Mouse (Mus musculus) layer of hippocampus, postnatal 10 days (tissue): ENCODE results near the gene Olfr69. TPM values are rescaled to one million over a fixed set of nuclear protein-coding genes. Genes with fewer than 3 reads are reported as not detected.
A peak's percentile ranks its signal among the peaks of the same experiment; 100 is the strongest.
"Not testable (repeated sequence)": the region's sequence is repeated elsewhere in the genome, so short reads cannot be mapped to it uniquely, and the experiment has no call there.

Experiments used
- DNase-seq, 2 experiments: peaks; one replicate each; pipeline ENCODE4 v3.0.0; 2021; ENCODE audit warnings: low spot score in 2 of 2
- long read RNA-seq: library from polyadenylated mRNA; stranded (forward); transcript quantifications from one replicate; pipeline ENCODE4 v2.0.0, GENCODE M21; 2023
- total RNA-seq, 2 experiments: library from RNA; stranded (reverse); gene quantifications; 2 replicates each; pipeline ENCODE4 v1.2.3; 2021

Gene Olfr69
- total RNA-seq = not detected
- long read RNA-seq = 0 reads

DNA sequence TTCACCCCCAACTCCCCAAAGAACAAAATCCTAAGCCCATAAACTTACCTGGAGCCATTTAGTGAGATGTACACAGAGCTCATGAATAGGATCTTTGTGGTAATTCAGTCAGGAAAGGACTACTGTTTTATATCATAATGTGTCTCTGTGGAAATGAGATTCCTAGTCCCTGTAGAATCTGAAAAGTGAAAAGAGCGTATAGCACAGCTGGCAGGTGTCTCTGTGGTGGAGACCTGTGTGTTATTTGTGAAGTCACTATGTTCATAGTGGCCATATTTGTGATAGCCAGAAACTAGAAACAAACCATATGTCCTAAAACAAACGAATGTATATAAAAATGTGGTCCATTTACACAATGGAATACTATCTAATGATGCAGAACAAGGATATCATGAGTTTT is at the start of gene Olfr69:
Gene Olfr69, minus strand, starts transcription at position 101 of the 400 bp plus-strand sequence.
- no peak for DNase-seq

DNA sequence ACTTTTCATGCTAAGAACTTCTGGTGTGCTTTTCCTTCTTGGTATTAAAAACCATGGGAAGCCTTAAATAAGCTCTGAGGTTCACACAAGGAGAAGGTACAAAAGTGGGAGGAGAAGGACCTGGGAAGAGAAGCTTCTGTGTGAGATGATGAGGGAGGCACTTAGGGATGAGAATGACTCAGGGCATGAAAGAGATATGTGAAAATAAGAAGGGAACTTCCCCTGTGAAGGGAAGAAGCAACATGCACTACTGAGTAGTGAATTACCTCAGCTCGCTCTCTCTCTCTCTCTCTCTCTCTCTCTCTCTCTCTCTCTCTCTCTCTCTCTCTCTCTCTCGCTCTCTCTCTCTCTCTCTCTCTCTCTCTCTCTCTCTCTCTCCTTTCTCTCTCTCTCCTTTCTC is 43.7 kb upstream of the Olfr69 start:
- not testable (repeated sequence) for DNase-seq

DNA sequence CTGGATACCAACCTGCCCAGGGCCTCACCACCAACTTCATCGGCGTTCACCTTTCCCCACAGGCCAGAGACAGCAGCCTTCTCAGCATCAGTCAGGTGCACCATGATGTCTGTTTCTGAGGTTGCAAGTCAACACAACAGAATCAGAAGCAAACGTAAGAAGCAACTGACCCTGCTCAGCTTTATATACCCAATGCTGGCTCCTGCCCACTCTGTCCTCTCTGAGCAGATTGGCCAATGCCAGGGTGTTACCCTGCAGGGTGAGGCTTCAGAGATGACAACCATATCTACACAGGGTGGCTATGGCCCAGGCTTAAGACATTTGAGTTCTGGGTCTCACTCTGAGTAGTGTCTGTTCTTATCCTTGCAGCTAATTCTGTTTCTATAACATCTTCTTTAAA is 42.4 kb upstream of the Olfr69 start, which contains the start of gene Hbb-bt:
Gene Hbb-bt, minus strand, starts transcription at position 231 of the 400 bp plus-strand sequence.
- no peak for DNase-seq

DNA sequence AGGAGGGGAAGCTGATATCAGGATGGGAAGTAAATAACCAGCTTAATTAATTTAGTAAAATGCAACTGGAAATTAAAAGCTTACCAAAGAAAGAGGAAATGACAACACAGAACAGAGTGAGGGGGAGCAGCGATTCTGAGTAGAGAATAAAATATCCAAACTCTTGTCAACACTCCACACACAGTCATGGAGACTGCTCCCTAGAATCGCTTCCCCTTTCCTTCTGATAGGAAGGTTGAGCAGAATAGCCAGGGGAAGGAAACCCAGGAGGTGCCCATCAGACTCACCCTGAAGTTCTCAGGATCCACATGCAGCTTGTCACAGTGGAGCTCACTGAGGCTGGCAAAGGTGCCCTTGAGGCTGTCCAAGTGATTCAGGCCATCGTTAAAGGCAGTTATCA is 41.8 kb upstream of the Olfr69 start:
- DNase-seq = not testable (repeated sequence)

DNA sequence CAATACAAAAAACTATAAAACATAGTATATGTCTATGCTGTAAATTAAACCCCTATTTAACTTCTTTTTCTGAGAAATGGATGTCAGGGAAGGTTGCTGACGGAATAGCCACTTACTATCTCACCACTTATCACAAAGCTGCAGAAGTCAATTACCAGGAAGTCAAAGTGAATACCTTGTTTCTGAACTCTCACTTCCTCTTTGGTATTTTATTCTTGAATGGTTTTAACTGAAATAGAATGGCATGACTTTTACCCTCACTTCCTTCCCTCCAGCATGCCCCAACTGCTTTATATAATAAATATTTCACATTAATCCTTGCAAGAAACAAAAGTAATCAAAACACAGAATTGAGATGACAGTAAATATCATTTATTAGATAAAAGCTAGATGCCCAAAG is 40.8 kb upstream of the Olfr69 start:
- no peak for DNase-seq

DNA sequence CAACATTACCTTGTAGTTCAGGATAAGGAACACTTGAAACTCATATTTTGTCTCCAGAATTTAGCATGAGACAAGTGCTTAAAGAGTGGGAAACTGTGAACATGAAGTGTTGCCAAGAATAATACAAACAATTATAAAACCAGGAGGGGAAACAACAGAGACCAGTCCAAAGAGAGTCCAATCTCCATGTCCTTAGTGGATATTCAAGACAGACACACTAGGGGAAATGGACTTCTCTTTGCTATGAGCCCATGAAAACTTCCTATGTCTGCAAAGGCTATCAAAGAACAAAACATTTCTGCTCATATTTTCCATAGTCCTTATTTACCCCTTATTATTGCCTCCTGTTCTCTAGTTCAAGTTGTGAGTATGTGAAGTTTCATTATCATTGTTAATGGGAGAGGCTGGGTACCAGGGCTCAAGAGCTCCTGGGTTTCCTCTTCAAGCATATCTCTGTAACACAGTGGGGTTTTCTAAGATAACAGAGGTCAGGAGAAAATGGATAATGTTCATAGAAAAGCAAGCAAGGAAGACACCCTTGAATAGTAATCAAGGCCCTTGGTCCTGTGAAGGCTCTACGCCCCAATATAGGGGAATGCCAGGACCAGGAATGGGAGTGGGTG is 39.9 kb upstream of the Olfr69 start:
- DNase-seq = no peak

DNA sequence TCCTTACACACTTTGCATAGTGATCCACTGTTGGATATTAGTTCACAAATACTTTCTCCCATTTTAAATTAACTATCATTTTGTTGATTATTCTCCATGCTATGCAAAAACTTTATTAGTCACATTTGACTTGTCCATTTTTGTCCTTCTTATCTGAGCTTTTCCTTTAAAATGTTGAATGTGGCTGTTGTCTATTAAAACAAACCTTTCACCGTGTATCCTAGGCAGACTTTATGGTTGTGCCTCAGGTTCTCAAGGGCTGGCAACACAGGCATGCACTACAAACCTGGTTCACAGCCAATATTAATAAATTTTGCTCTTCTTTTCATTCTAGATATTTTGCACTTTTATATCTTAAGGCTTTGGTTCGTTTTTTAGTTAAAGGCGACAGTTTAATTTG is 39.4 kb upstream of the Olfr69 start:
- DNase-seq = no peak

DNA sequence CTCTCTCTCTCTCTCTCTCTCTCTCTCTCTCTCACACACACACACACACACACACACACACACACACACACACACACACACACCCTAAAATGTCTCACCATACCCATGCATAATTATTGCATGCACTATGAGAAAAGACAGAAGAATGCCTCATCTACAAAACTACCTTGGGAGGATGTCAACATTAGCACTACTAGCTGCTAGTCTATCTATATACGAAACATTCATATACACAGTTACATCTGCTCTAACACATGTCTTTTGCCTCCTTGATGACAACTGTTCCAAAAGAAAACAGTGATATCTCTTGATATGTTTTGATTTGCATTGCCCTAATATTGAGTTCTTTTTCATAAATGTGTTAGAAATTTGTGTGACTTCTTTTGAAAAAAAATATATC is 38.9 kb upstream of the Olfr69 start:
- no peak for DNase-seq

DNA sequence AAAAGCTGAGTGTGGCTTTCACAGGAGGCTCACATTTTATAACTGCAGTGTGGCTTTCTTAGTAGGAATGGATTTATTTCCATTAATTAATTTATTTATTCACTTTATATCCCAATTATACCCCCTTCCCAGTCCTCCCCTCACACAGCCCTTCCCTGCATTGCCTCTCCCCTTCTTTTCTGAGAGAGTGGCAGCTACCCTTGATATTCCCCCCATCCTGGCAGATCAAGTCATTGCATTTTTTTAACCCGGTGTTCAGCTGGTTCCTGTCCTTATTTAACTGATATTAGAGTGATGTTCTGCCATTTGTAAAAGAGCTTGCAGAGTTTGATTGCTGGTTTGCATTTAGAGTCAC is 38.4 kb upstream of the Olfr69 start:
- no peak for DNase-seq

DNA sequence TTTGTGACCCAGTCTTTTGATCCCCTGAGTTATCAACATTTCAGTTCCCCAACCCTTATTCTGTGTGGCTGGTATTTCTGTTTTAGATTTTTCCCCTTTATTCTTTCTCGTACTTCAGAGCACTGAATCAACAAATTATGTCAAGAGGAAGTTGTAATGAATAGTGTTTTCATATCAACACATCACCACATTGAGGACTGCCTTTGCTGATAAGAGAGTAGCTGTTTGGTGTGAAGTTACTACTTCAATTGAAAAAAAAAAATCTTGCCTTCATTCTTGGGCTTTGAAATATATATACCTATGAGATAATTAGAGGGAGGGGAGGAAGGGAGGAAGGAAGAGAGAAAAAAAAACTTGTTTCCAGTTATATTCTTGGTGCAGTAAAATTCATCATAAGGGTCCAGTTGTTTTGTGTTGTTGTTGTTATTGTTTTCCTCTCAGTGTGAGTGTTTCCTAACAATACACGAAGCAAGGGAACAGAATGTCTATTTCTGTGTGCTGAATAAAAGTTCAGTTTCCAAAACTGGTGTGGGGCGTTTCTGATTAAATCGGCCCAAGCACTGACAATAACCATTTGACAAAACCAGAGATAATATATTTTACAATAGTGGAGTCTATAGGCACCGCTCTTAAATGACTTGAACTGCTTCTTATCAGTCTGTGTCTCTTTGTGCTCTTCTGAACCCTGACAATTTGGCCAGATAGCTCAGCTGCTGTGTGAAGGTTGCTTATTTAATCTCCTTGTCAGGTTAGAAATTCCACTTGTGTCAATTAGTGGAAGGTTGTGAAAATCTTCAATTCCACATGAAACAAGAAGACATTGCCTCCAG is 37.8 kb upstream of the Olfr69 start:
- DNase-seq = no peak

DNA sequence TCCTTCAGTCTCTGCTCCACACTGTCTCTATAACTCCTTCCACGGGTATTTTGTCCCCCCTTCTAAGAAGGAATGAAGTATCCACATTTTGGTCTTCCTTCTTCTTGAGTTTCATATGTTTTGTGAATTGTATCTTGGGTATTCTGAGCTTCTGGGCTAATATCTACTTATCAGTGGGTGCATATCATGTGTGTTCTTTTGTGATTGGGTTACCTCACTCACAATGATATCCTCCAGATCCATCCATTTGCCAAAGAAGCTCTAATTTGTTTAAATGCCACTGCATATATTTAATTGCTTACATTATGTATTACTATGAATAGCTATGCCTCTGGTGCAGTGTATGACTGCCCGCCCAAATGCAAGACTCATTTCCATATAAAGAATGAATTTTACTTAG is 36.7 kb upstream of the Olfr69 start:
- DNase-seq = not testable (repeated sequence)

DNA sequence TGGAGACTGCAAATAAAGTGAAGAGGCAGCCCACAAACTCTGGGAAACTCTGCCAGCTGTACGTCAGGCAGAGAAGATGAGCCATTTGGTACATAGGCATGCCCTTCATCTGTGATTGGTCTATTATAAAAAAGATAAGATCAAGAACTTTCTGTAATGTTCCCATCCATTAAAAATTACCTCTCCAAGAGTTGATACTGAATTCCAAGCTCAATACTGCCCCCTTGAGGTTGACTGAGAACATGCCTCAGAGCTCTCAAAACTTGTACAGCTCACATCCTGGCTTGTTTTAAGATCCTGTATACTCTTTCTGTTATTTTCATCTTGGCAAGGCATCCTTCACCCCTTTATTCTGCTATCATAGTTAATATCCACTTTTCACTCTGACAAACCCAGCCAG is 35.5 kb upstream of the Olfr69 start:
- DNase-seq = peak; percentile 4 to 20

DNA sequence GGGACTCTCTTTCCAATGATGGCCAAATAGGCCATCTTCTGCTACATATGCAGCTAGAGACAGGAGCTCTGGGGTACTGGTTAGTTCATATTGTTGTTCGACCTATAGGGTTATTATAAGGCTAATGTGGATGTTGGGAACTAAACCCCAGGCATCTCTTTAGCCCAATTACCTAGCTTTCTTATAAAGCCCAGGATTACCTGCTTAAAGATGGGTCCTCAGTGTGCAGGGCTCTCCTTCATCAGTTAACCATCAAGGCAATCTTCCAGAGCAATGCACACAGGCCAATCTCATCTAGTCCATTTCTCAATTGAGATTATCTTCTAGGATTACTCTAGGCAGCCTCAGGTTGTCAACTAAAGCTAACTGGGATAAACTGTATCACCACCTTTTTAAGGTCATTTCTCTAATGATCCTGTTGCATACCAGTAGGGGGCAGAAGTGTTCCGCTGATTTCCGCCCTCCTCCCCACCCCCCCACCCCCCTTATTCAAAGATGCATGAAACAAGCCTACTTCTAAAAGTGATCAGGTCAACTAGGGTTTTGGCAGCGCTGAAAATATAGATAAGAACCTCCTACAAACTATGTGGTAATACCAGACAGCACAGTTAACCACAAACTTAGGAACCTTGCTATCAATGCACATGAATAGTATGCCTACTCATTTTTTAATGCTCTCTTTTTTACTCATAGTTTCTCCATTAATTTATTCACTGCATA is 21.4 kb upstream of the Olfr69 start:
- DNase-seq = no peak

DNA sequence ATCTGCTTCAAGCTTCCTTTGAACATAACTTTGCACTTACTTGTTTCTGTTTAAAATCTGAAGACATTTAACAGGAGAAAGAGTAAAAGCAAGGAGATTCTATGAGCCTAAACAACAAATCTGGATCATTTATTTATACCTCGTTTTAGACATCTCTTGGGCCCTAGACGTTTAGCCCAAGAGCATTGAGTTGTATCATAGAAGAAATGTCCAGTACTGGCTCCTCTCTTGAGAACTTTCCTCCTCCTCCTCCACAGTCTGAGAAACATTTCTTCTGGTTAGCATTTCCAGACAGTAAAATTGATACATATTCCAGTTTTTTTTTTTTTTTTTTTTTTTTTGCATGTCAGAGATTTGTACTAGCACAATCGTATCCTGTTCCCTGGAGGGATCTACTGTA is 20.3 kb upstream of the Olfr69 start, which contains the start of gene Olfr67:
Gene Olfr67, minus strand, starts transcription at position 101 of the 400 bp plus-strand sequence.
- DNase-seq = no peak

DNA sequence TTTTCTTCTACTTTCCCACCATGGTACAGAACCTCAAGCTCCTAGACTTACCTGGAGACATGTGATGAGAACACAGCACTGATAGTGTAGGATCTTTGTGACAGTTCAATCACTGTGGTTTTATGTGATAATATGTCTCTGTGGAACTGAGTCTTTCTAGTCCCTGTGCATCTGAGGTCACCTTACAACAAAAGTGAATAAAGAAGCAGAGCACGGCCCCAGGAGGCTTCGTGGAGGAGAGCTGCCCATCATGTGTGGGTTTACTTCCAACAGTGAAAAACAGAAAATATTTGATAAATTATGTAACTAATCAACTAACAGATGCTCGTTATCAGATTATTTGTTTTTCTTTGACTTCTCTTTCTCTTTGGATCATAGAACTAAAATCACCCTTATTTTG is 8.2 kb upstream of the Olfr69 start, which contains the start of gene Olfr68:
Gene Olfr68, minus strand, starts transcription at position 101 of the 400 bp plus-strand sequence.
- no peak for DNase-seq

DNA sequence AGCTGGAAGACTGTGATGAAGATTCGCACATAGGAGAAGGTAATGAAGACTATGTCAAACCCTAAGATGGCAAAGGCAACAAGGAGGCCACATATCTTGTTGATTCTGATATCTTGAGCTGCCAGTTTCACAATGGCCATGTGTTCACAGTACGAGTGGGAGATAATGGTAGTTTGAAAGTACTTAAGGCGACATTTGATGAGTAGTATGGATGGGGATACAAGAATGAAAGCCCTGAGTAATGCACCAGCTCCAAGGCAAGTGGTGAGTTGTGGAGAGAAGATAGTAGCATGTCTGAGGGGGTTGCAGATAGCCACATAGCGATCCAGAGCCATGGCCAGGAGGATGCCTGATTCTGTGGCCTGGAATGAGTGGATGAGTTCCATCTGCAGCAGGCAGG is 6.3 kb upstream of the Olfr69 start:
- not testable (repeated sequence) for DNase-seq

DNA sequence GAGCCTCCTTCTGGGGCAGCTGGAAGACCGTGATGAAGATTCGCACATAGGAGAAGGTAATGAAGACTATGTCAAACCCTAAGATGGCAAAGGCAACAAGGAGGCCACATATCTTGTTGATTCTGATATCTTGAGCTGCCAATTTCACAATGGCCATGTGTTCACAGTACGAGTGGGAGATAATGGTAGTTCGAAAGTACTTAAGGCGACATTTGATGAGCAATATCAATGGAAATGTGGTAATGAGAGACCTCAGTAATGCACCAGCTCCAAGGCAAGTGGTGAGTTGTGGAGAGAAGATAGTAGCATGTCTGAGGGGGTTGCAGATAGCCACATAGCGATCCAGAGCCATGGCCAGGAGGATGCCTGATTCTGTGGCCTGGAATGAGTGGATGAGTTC is 3.7 kb downstream of the Olfr69 start:
- not testable (repeated sequence) for DNase-seq

DNA sequence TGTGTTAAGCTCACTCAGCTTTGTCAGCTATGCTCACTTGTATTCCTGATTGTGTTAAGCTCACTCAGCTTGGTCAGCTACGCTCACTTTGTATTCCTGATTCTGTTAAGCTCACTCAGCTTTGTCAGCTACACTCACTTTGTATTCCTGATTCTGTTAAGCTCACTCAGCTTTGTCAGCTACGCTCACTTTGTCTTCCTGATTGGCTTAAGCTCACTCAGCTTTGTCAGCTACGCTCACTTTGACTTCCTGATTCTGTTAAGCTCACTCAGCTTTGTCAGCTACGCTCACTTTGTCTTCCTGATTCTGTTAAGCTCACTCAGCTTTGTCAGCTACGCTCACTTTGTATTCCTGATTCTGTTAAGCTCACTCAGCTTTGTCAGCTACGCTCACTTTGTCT is 9.2 kb downstream of the Olfr69 start:
- DNase-seq = not testable (repeated sequence)

DNA sequence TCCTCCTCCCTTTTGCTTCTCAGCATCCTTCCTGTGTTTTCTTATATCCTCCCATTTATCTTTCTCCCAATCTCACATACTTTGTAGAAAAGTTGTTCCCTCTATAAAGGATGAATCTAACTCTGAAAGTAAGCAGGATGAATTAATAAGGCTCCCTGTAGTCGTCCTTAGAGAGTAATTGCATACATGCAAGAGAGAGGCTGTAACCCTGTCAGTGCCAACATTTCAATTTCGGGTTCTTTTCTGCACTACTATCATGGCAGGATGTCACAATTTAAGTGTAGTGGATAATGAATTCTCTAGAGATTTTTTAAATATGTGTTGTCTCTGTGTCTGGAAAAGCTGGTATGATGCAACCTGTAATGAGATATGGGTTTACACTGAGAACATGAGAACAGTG is 14.2 kb downstream of the Olfr69 start, which contains the start of gene Olfr630:
Gene Olfr630, minus strand, starts transcription at position 101 of the 400 bp plus-strand sequence.
- DNase-seq = no peak

DNA sequence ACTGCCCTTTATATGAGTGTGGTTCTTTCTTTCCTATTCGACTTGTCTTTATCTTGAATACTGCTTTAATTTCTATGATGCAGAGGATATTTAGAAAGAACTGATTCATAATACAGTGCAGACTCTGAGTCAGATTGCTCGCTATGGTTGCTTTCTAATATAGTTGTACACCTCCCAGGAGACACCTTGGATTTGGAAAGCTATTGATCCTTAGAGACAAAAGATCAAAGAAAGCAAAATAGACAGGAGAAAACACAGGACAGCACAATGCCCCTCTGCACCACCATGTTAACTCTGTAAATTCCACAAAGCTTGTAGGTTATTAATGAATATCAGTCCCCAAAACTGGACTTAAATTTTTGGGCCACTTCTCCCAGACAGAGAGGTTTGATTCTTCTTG is 26.6 kb downstream of the Olfr69 start, which contains the start of gene Olfr629:
Gene Olfr629, minus strand, starts transcription at position 101 of the 400 bp plus-strand sequence.
- DNase-seq = no peak

DNA sequence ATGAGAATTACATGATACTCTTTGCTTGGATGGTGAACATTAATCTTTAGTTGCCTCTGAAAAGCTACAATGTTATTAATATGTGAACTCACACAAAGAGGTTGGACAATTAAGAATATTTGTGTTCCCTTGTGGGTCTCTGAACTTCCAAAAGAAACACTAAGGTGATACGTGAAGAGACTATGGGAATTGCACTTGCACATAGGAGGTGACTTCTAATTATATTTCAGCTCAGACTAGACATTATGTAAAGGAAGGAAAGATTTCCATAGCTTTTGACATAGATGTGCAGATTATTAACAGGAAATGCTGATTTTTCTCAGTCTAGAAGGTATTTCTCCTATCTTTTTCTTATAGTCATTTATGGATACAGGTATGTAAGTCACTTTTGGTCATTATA is 41.3 kb downstream of the Olfr69 start, which contains the start of gene Olfr628:
Gene Olfr628, plus strand, starts transcription at position 301 of the 400 bp plus-strand sequence.
- no peak for DNase-seq

DNA sequence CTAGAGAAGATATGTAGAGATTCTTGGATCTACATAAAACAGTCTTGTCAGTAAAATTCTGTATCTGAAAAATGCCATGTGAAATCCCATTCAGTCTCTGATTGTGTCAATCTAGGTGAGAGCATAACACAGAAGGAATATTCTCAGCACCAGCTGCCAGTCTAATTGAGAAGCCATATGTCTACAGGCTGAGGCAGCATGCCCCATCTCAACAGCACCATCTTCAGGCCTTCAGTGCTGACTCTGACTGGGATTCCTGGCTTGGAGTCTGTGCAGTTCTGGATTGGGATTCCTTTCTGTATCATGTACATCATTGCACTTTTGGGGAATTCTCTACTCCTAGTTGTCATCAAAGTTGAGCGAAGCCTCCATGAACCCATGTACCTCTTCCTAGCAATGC is 55.0 kb downstream of the Olfr69 start:
- peak in 1 of 2 experiments; percentile 19 for DNase-seq
